Mouse (Mus musculus) myocyte (in vitro differentiated cells): ENCODE measurements around the gene Ccdc9. TPM values are rescaled to one million over a fixed set of nuclear protein-coding genes. Genes with fewer than 3 reads are reported as not detected.

Experiments used
- H3K27me3 ChIP-seq: one replicate; pipeline ENCODE4 v1.6.1; 2011; ENCODE audit not compliant: control insufficient read depth, insufficient read depth, insufficient read length
- H3K36me3 ChIP-seq: one replicate; pipeline ENCODE4 v1.6.1; 2011; ENCODE audit not compliant: control insufficient read depth, insufficient read depth
- H3K4me2 ChIP-seq: one replicate; pipeline ENCODE4 v1.6.1; 2011; ENCODE audit warnings: low read depth, control low read depth
- H3K4me3 ChIP-seq: one replicate; pipeline ENCODE4 v1.5.1; 2011; ENCODE audit warnings: mild to moderate bottlenecking, control low read depth, moderate library complexity
- H3K79me2 ChIP-seq: one replicate; pipeline ENCODE4 v1.6.1; 2011; ENCODE audit not compliant: control insufficient read depth, insufficient read depth
- H3ac ChIP-seq: one replicate; pipeline ENCODE4 v1.6.1; 2011; ENCODE audit not compliant: control insufficient read depth, insufficient read length
- CEBPB ChIP-seq: IDR thresholded peaks from 2 replicates; pipeline ENCODE4 v1.6.1; 2011; ENCODE audit warnings: mild to moderate bottlenecking, moderate library complexity; ENCODE audit not compliant: poor library complexity, insufficient read depth, severe bottlenecking
- E2F4 ChIP-seq: IDR thresholded peaks from one replicate; pipeline ENCODE4 v1.6.1; 2011; ENCODE audit warnings: mild to moderate bottlenecking, control low read depth, moderate library complexity; ENCODE audit not compliant: insufficient read depth
- MAX ChIP-seq: IDR thresholded peaks from one replicate; pipeline ENCODE4 v1.6.1; 2011; ENCODE audit warnings: low read depth, mild to moderate bottlenecking, control low read depth
- MYOD1 ChIP-seq, 3 experiments: IDR thresholded peaks; one replicate each; pipeline ENCODE4 v1.6.1; 2011; ENCODE audit warnings: control low read depth in 2 of 3, low read depth in 2 of 3, mild to moderate bottlenecking in 2 of 3, moderate library complexity in 1 of 3; ENCODE audit not compliant: insufficient read length in 2 of 3, control insufficient read depth in 1 of 3
- MYOG ChIP-seq, 3 experiments: IDR thresholded peaks; one replicate each; pipeline ENCODE4 v1.6.1; 2011; ENCODE audit warnings: control low read depth in 2 of 3, low read depth in 2 of 3, mild to moderate bottlenecking in 2 of 3; ENCODE audit not compliant: insufficient read length in 2 of 3, control insufficient read depth in 1 of 3, insufficient read depth in 1 of 3
- POLR2A ChIP-seq: IDR thresholded peaks from one replicate; pipeline ENCODE4 v1.6.1; 2011; ENCODE audit warnings: low read depth, mild to moderate bottlenecking, control low read depth, moderate library complexity; ENCODE audit not compliant: insufficient read length
- POLR2AphosphoS2 ChIP-seq: IDR thresholded peaks from one replicate; pipeline ENCODE4 v1.6.1; 2011; ENCODE audit warnings: low read depth, control low read depth; ENCODE audit not compliant: insufficient read length
- REST ChIP-seq: IDR thresholded peaks from one replicate; pipeline ENCODE4 v1.6.1; 2011; ENCODE audit warnings: mild to moderate bottlenecking, control low read depth, moderate library complexity; ENCODE audit not compliant: insufficient read depth, insufficient read length
- SRF ChIP-seq: IDR thresholded peaks from one replicate; pipeline ENCODE4 v1.6.1; 2011; ENCODE audit warnings: low read depth; ENCODE audit not compliant: control insufficient read depth, insufficient read length
- TCF12 ChIP-seq: IDR thresholded peaks from one replicate; pipeline ENCODE4 v1.6.1; 2011; ENCODE audit warnings: mild to moderate bottlenecking, control low read depth; ENCODE audit not compliant: poor library complexity, insufficient read depth, severe bottlenecking
- TCF3 ChIP-seq: IDR thresholded peaks from one replicate; pipeline ENCODE4 v1.6.1; 2011; ENCODE audit warnings: low read depth, control low read depth; ENCODE audit not compliant: insufficient read length
- USF1 ChIP-seq: IDR thresholded peaks from one replicate; pipeline ENCODE4 v1.6.1; 2011; ENCODE audit warnings: low read depth, mild to moderate bottlenecking, control low read depth, moderate library complexity
- polyA plus RNA-seq: library from polyadenylated mRNA; unstranded; fragments of >200 nt; fragmentation: generic; extraction: Trizol; gene quantifications from one replicate; pipeline ENCODE4 v1.2.1, GENCODE M21; 2012; ENCODE audit warnings: missing spikeins

The Ccdc9 gene
- polyA plus RNA-seq, 1 experiment, result 48.4 TPM

DNA sequence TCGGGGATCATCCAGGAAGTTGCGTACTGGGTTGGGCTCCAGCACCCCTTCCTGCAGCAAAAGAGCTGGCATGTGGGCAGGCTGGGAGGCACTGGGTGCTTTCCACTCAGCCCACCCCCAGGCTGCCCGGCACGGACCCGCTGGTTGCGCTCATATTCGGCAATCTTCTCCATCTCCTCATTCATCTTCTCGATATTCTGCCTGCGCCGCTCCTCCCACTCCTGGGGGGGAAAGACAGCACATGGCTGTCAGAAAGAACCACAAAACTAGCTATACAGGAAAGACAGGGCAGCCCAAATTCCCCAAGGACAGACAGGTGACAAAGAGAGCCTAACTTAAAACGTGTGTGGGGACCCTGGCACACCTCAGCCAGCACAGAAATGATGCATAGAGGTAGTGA, 5.9 kb downstream of the Ccdc9 start:
- no peak overlapping the region for H3K4me2 ChIP-seq
- H3ac ChIP-seq, result no peak overlapping the region
- H3K79me2 ChIP-seq, result peaks cover 13% of the 10 kb centered on the region
- no peaks in the 10 kb centered on the region for H3K27me3 ChIP-seq
- H3K4me3 ChIP-seq, result no peak overlapping the region
- no peak for TF ChIP-seq MAX
- TF ChIP-seq TCF12, result no peak
- no peak for TF ChIP-seq CEBPB
- no peak for TF ChIP-seq POLR2A
- TF ChIP-seq POLR2AphosphoS2, result no peak
- TF ChIP-seq TCF3, result no peak
- no peak for TF ChIP-seq E2F4
- no peak for TF ChIP-seq MYOD1 (IDR thresholded peaks at IDR 0.05; ENCODE audit: control insufficient read depth in 1 of 3, insufficient read length in 2 of 3, low read depth in 2 of 3)
- TF ChIP-seq MYOG (IDR thresholded peaks at IDR 0.05; ENCODE audit: control insufficient read depth in 1 of 3, insufficient read depth in 1 of 3, insufficient read length in 2 of 3, low read depth in 2 of 3), result no peak
- TF ChIP-seq SRF, result no peak
- no peak for TF ChIP-seq REST
- no peak for TF ChIP-seq USF1
- peaks cover 19% of the 10 kb centered on the region for H3K36me3 ChIP-seq

DNA sequence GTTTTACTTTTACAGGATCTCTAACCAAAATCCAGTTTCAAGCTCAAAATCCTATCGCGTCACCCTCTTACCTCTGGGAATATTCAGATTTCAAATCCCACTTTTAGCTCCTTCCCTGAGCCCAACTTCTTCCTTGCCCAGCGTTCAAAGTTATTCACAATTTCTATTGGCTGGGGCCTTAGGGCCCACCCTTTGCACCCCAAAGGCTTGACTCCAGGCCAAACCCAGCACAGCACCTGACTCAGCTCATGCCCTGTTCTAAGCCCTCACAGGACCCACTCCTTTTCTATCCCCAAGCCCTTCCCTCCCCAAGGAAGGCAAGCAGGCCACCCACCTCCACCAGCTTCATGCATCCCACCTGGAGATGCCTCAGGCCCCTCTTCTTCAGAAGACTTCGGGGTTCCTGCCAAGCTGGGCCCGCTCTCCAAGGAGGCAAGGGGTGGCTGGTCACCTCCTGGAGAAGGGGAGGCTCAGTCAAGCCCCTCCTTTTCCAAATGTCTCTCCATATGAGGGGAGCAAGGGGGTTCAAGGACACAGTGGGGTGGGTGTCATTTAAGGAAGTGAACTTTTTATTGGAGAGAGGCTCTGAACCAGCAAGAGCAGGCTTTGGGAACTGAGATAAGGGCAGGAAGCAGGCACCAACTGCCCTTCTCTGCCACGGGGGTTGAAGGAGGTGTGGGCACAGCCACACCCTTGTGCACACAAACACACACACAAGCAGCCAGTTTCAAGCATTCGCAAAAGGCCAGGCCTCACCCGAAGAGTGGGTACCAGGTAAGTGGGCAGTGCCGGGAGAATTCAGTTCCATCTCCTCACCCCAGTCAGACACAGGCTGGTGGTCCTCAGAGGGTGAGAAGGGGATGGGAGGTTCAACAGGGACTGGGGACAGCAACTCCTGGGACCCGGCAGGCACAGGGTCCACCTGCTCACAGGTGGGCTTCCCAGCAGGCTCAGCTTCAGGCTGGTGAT, 11.4 kb downstream of the Ccdc9 start:
- peaks cover 8% of the 10 kb centered on the region for H3K36me3 ChIP-seq
- TF ChIP-seq E2F4, result no peak
- no peak for TF ChIP-seq CEBPB
- TF ChIP-seq POLR2AphosphoS2, result no peak
- TF ChIP-seq MAX, result no peak
- TF ChIP-seq TCF12, result no peak
- TF ChIP-seq MYOG (IDR thresholded peaks at IDR 0.05; ENCODE audit: control insufficient read depth in 1 of 3, insufficient read depth in 1 of 3, insufficient read length in 2 of 3, low read depth in 2 of 3), result no peak
- TF ChIP-seq POLR2A, result no peak
- H3K4me2 ChIP-seq, result no peak overlapping the region

DNA sequence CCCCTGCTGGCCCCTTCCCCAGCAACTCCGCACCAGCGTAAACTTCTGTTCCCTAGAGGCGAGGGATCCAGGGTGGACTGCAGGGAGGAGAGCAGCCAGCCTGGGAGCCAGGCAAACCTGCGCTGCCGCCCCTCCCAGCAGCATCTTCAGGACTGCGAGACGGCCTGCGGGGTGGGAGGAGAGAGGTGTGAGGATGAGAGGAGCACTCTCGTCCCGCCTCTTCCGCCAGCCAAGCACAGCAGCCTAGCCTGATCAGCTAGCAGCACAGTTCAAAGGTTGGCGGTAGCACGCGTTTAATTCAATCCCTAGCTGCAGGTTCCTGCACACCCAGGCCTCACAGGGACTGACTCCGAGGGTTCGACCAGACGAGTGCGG, 12.8 kb downstream of the Ccdc9 start:
- no peaks in the 10 kb centered on the region for H3K27me3 ChIP-seq
- H3K4me2 ChIP-seq, result peak overlapping the region; percentile 58
- H3K4me3 ChIP-seq, result peak overlapping the region; percentile 18
- no peak overlapping the region for H3ac ChIP-seq
- no peaks in the 10 kb centered on the region for H3K79me2 ChIP-seq
- TF ChIP-seq POLR2AphosphoS2 (peak; percentile 2), E2F4 (no peak)
- H3K36me3 ChIP-seq, result peaks cover 5% of the 10 kb centered on the region

More for the DNA sequence above, 11.4 kb downstream of the Ccdc9 start:
- no peak overlapping the region for H3ac ChIP-seq
- H3K79me2 ChIP-seq, result no peaks in the 10 kb centered on the region
- H3K27me3 ChIP-seq, result no peaks in the 10 kb centered on the region
- no peak overlapping the region for H3K4me3 ChIP-seq

DNA sequence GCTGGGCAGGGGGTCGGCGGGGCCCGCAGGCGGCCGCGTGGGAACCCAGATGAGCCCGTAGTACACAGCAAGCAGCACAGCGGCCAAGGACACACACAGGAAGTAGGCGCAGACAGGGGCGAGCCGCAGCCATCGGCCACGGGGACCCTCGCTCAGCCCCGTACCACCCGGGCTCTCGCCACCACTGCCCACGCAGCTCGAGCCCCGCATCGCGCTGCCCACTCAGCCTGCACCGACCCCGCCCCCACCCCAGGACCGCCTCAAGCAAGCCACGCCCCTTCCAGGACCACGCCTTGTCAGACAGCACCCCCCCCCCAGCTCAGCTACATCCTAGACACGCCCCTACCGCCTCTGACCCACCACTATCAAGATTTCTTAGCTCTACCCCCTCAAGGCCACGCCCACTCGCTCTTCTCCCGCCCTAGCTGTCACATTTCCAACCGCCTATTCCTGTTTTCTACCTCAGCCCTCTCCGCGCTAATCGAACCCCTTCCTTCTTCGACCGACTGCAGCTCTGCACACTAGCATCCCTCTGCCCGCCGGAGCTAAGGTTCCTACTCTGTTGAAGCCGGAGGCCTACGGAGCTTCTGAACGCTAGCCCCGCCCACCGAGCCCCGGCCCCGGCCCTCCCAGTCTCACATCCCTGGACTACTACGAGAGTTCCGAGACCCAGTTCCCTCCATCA, 13.4 kb downstream of the Ccdc9 start, which contains the start of gene Inafm1:
Gene Inafm1, minus strand, starts transcription at position 537 of the 685 bp plus-strand sequence.
- Histone ChIP-seq H3K36me3 (peaks cover 5% of the 10 kb centered on the region), H3K4me2 (peak within 1 kb of the TSS; percentile 75), H3K79me2 (no peaks in the 10 kb centered on the region), H3K4me3 (peak within 1 kb of the TSS; percentile 18), H3K27me3 (no peaks in the 10 kb centered on the region), H3ac (peak within 1 kb of the TSS; percentile 21)
- TF ChIP-seq POLR2A (peak; percentile 34), POLR2AphosphoS2 (peak; percentile 93), MYOD1 (IDR thresholded peaks at IDR 0.05; ENCODE audit: control insufficient read depth in 1 of 3, insufficient read length in 2 of 3, low read depth in 2 of 3) (peak in 1 of 3 experiments; percentile 19), E2F4 (no peak)

DNA sequence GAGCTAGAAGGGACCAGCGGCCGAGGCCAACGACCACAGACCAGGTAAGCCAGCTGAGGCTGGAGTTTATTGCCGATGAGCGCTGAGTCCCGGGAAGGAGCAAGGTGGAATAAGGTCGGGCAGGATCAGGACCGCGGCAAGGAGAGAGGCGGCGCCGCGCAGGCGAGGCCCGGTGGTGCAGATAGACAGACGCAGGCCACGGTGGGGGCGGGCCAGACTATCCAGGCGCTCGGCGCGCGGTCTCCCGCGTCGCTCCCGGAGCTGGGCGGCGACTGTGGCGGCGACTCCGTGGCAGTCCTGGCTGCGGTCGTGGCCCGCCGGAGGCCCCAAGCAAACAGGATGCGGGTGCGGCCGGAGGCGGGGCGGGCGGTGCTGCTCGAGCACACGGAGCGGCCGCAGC, 13.9 kb downstream of the Ccdc9 start:
- TF ChIP-seq POLR2AphosphoS2, result peak; percentile 37
- no peak for TF ChIP-seq MYOG (IDR thresholded peaks at IDR 0.05; ENCODE audit: control insufficient read depth in 1 of 3, insufficient read depth in 1 of 3, insufficient read length in 2 of 3, low read depth in 2 of 3)
- Histone ChIP-seq H3K27me3 (no peaks in the 10 kb centered on the region), H3K4me2 (peak overlapping the region; percentile 75), H3K79me2 (no peaks in the 10 kb centered on the region), H3ac (peak overlapping the region; percentile 21), H3K4me3 (peak overlapping the region; percentile 18), H3K36me3 (peaks cover 5% of the 10 kb centered on the region)
